Mouse (Mus musculus) forebrain, embryonic 14.5 days (tissue): ENCODE data around the gene Elfn1. TPM values are rescaled to one million over a fixed set of nuclear protein-coding genes. Genes with fewer than 3 reads are reported as not detected.

Experiments used
- ATAC-seq: fragments of 200-750 bp; cut with Nextera tagmentation; 2 replicates; pipeline ENCODE4 v1.8.0; 2017; ENCODE audit warnings: mild to moderate bottlenecking, moderate library complexity
- DNase-seq: peaks from one replicate; pipeline ENCODE4 v3.0.0-alpha.2; 2015; ENCODE audit warnings: low spot score
- H3K27ac ChIP-seq: fragments of 300-500 bp; sonication (generic); 2 replicates; pipeline ENCODE4 v1.5.1; 2014; ENCODE audit warnings: low read depth, mild to moderate bottlenecking, control low read depth, low read length, moderate library complexity
- H3K27me3 ChIP-seq: fragments of 300-500 bp; sonication (generic); replicated peaks from 2 replicates; pipeline ENCODE4 v1.6.1; 2014; ENCODE audit warnings: low read length, control low read depth, mixed read lengths; ENCODE audit not compliant: control insufficient read depth, insufficient read depth
- H3K36me3 ChIP-seq: fragments of 300-500 bp; sonication (generic); 2 replicates; pipeline ENCODE4 v1.6.1; 2014; ENCODE audit warnings: low read length, control low read depth; ENCODE audit not compliant: control insufficient read depth, insufficient read depth
- H3K4me1 ChIP-seq: fragments of 300-500 bp; sonication (generic); 2 replicates; pipeline ENCODE4 v1.6.1; 2014; ENCODE audit warnings: antibody characterized with exemption, low read length, control low read depth; ENCODE audit not compliant: control insufficient read depth, insufficient read depth
- H3K4me2 ChIP-seq: fragments of 300-500 bp; sonication (generic); 2 replicates; pipeline ENCODE4 v1.6.1; 2014; ENCODE audit warnings: mild to moderate bottlenecking, control low read depth, low read length
- H3K4me3 ChIP-seq: fragments of 300-500 bp; sonication (generic); 2 replicates; pipeline ENCODE4 v1.5.1; 2014; ENCODE audit warnings: low read depth, low read length, control low read depth
- H3K9ac ChIP-seq: fragments of 300-500 bp; sonication (generic); 2 replicates; pipeline ENCODE4 v1.6.1; 2014; ENCODE audit warnings: mild to moderate bottlenecking, low read length, control low read depth, moderate library complexity
- H3K9me3 ChIP-seq: fragments of 300-500 bp; sonication (generic); replicated peaks from 2 replicates; pipeline ENCODE4 v1.6.1; 2016; ENCODE audit warnings: low read length, control low read depth, mixed read lengths; ENCODE audit not compliant: control insufficient read depth
- WGBS: fragments of 180-500 bp; shearing (Covaris S2); extraction: QIAGEN DNeasy Blood & Tissue Kit; methylation state at CpG from one replicate; pipeline ENCODE4 v1.1.7; 2014; 5-methylcytosine and 5-hydroxymethylcytosine counted together
- polyA plus RNA-seq: library from polyadenylated mRNA; unstranded; fragments of >200 nt; fragmentation: Nextera tagmentation; extraction: Ambion mirVana; gene quantifications from 2 replicates; pipeline ENCODE4 v1.2.1, GENCODE M21; 2014

The Elfn1 gene
- polyA plus RNA-seq: 1.7 and 2.5 TPM in 2 replicates

DNA sequence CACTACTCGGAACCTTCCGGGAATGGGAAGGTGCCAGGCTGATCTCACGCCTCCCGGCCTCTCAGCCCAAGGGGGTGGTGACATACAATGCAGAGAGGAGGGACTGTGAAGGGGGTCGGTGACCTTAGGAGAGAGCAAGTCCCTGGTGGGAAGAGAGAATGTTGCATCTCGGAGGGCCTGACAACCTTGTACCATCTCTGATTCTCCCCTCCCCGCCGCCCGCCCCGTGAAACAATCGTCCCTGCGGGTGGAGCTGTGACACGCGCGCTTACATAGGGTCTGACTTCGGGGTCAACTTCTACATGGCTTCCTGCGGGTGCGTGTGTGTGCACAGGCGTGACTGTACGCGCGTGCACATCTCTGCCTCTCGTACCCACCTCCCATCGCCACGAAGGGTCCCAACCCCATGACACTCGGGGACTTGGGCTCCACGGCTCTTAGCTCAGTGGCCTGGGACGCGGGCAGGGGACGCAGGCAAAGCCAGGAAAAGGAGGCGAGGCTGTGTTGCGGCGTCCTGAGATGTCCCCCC lies at the start of gene Elfn1:
Gene Elfn1, plus strand, starts transcription at position 230 of the 529 bp plus-strand sequence.
- Histone ChIP-seq H3K36me3 (no peaks in the 10 kb centered on the region), H3K9ac (peak within 1 kb of the TSS; percentile 70), H3K4me2 (peak within 1 kb of the TSS; percentile 98), H3K4me1 (peaks cover 19% of the 10 kb centered on the region), H3K27ac (0 out of 2 replicates have a peak within 1 kb of the TSS, but pooled peaks have one; percentile 27), H3K9me3 (no peaks in the 10 kb centered on the region), H3K4me3 (peak within 1 kb of the TSS; percentile 60), H3K27me3 (peaks cover 55% of the 10 kb centered on the region)
- ATAC-seq: 0 out of 2 replicates have a peak, but pooled peaks have one; percentile 22
- DNase-seq: no peak
- WGBS: under 1% methylated on average over 33 of the region's 33 CpGs

DNA sequence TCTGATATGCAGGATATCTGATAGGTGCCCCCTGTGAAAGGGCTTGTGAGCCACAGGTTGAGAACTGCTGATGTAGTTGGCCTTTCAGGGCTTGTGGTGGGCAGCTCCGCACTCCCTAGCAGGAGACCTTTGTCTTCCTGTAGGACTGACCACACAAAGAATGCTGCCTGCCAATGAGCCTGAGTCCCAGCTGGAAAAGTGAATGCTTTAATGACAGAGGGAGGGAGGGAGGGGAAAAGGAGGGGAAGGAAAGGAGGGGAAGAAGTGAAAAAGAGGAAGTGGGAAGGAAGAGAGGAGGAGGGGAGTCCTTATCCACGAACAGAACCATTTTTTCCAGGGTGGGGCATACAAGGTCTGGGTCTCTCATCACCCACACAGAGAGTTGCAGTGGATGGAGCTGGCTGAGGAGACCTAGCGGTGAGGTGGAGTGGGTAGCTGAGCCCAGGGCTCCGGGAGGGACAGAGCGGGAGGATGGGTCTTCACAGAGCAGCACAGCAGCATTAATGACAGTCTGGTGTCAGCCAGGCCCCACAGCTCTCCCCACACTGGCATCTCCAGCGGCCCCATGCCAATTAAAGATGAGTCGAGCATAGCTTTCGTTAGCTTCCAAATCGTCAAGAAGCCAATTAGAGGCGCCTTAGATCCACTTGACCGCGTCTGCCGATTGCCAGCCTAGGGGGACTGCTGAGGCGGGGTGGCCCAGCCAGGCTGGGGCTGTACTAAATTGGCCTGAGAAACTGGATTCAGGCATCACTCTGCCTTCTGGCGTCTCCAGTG lies 47.2 kb upstream of the Elfn1 start:
- Histone ChIP-seq H3K4me3 (no peak overlapping the region), H3K36me3 (no peaks in the 10 kb centered on the region), H3K9ac (no peak overlapping the region), H3K27me3 (no peaks in the 10 kb centered on the region), H3K4me1 (peaks cover 14% of the 10 kb centered on the region), H3K27ac (no peak overlapping the region; the same call in 1 of the 2 replicates), H3K9me3 (no peaks in the 10 kb centered on the region), H3K4me2 (peak overlapping the region; percentile 26; the same call in 1 of the 2 replicates)
- peak; percentile 76 for DNase-seq
- peak; percentile 62; the same call in 1 of the 2 replicates for ATAC-seq
- WGBS: 3% methylated on average over 15 of the region's 15 CpGs

DNA sequence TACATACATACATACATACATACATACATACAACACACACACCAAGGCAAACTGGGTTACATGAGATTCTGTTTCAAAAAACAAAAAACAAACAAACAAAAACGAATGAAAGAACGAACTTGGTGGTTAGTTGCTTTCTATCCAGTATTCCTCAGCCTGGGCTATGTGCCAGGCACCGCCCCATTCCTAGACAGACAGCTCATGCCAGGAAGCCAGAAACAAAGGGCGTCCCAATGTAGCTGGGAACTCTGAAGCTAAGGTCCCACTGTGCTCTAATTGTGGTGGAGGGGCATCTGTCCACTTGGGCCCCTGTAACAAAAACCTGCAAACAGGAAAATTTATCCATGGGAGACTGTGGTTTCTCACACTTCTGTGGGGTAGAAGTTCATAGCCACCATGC lies 45.0 kb upstream of the Elfn1 start:
- H3K4me1 ChIP-seq: peaks cover 14% of the 10 kb centered on the region
- ATAC-seq: peak; percentile 81
- no peaks in the 10 kb centered on the region for H3K36me3 ChIP-seq
- H3K9me3 ChIP-seq: no peaks in the 10 kb centered on the region
- no peaks in the 10 kb centered on the region for H3K27me3 ChIP-seq
- WGBS: 16% methylated on average over 4 of the region's 4 CpGs
- 0 out of 2 replicates have a peak overlapping the region, but pooled peaks have one; percentile 39 for H3K27ac ChIP-seq
- no peak overlapping the region for H3K9ac ChIP-seq
- H3K4me3 ChIP-seq: no peak overlapping the region
- DNase-seq: peak; percentile 89
- no peak overlapping the region for H3K4me2 ChIP-seq

DNA sequence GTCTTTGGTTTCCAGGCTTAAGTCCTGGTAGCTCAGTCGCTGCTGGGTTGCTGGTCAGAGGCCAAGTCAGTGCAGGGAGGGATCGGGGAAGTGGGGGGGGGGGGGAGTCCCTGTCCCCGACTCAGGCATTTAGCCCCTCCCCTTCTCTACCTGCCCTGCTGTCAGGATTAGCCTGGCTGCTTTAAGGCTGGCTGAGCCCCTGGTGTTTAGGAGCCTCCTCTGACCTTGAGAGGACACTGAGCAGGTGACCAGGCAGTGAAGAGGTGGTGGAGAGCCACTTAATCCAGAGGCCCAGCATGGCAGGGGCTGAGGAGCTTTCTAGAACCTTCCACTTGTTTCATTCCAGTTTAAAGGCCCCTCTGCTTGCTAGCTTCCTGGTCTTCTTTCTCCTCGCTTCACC lies 36.9 kb upstream of the Elfn1 start:
- ATAC-seq: no peak

DNA sequence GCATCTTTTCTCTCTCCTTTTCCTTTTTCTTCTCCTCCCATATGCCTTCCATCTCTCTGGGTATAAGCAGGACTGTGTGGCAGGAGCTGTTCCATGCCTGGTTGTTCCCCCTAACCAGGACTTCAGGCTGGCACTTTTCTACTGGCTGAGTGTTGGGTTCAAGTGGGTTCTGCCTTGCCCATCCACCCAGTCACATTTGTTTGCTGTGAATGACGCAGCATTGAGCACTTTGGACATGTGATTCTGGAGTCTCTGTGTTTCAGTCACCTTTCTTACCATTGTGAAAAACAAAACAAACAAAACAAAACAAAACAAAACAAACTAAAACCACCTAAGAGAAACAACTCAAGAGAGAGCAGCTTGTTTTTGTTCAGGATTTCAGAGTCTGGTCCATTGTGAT lies 36.2 kb upstream of the Elfn1 start:
- 86% methylated on average over 1 of the region's 1 CpGs for WGBS
- no peaks in the 10 kb centered on the region for H3K36me3 ChIP-seq
- no peaks in the 10 kb centered on the region for H3K4me1 ChIP-seq
- no peak for DNase-seq
- no peaks in the 10 kb centered on the region for H3K27me3 ChIP-seq
- no peak overlapping the region for H3K4me3 ChIP-seq
- no peaks in the 10 kb centered on the region for H3K9me3 ChIP-seq
- H3K9ac ChIP-seq: no peak overlapping the region
- H3K27ac ChIP-seq: no peak overlapping the region
- no peak for ATAC-seq
- H3K4me2 ChIP-seq: no peak overlapping the region

More for the DNA sequence above, 36.9 kb upstream of the Elfn1 start:
- Histone ChIP-seq H3K9me3 (no peaks in the 10 kb centered on the region), H3K4me3 (no peak overlapping the region), H3K27me3 (no peaks in the 10 kb centered on the region), H3K4me2 (no peak overlapping the region), H3K4me1 (no peaks in the 10 kb centered on the region), H3K9ac (no peak overlapping the region), H3K36me3 (no peaks in the 10 kb centered on the region), H3K27ac (no peak overlapping the region)
- 6% methylated on average over 4 of the region's 4 CpGs for WGBS
- no peak for DNase-seq

DNA sequence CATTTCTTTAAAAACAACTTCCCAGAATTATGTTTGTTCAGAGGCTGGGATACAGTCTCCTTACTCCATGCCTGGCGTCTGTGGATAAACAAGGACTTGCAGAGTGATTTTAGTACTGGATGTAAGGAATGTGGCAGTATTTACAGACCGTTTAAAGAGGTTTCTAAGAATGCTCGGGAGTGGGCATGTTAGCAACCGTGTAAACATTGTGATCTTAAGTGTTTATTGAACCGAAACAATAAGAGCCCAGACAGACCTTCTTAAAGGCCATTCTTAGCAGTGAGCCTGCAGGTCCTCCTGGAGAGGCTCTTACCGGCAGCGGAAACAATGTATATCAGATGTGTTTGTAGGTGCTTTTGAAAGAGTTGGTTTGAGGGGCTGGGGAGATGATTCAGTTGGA lies 30.2 kb upstream of the Elfn1 start:
- Histone ChIP-seq H3K9me3 (no peaks in the 10 kb centered on the region), H3K27me3 (no peaks in the 10 kb centered on the region), H3K9ac (no peak overlapping the region), H3K27ac (no peak overlapping the region), H3K4me3 (no peak overlapping the region), H3K4me1 (no peaks in the 10 kb centered on the region), H3K36me3 (no peaks in the 10 kb centered on the region), H3K4me2 (no peak overlapping the region)
- 53% methylated on average over 7 of the region's 7 CpGs for WGBS
- ATAC-seq (no peak), DNase-seq (no peak)

DNA sequence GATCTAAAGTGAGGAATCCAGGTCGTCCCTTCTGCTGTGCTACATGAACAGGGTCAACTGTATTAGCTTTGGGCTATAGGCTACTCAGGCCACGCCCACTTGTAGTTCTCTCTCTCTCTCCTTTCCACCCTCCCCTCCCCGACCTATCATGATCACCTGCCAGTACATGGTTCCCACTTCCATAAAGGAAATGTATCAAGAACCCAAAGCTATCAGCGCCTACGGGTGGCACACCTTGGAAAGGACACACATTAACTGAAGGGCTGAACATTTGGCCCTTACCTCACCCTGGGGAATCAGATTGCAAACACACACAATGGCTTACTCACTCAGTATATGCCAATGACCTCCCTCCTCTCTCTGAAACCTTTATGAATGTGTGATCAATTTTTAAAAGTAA lies 28.0 kb upstream of the Elfn1 start:
- no peak overlapping the region for H3K27ac ChIP-seq
- ATAC-seq (no peak), DNase-seq (no peak)
- H3K27me3 ChIP-seq: no peaks in the 10 kb centered on the region
- no peaks in the 10 kb centered on the region for H3K36me3 ChIP-seq
- no peak overlapping the region for H3K4me2 ChIP-seq
- no peak overlapping the region for H3K4me3 ChIP-seq
- no peaks in the 10 kb centered on the region for H3K9me3 ChIP-seq
- no peak overlapping the region for H3K9ac ChIP-seq
- H3K4me1 ChIP-seq: no peaks in the 10 kb centered on the region
- WGBS: 77% methylated on average over 5 of the region's 5 CpGs

DNA sequence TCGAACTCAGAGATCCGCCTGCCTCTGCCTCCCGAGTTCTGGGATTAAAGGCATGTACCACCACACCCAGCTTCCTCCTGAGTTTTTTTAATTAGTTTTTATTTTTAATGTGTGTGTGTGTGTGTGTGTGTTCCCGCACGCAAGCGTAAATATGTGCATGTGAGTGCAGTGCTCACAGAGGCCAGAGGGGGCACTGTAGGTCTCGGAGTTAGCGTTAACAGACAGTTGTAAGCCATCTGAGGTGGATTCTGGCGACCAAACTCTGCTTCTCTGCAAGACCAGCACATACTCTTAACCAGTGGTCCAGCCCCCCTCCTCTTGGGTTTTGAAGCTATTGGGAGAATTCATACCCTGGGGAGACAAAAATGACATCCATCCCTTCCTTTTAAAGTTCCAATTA lies 26.6 kb upstream of the Elfn1 start:
- DNase-seq (no peak), ATAC-seq (no peak)
- H3K9ac ChIP-seq: no peak overlapping the region
- H3K27me3 ChIP-seq: no peaks in the 10 kb centered on the region
- H3K36me3 ChIP-seq: no peaks in the 10 kb centered on the region
- H3K4me2 ChIP-seq: no peak overlapping the region
- 95% methylated on average over 9 of the region's 9 CpGs for WGBS
- no peaks in the 10 kb centered on the region for H3K9me3 ChIP-seq
- no peak overlapping the region for H3K4me3 ChIP-seq
- no peaks in the 10 kb centered on the region for H3K4me1 ChIP-seq
- no peak overlapping the region for H3K27ac ChIP-seq

DNA sequence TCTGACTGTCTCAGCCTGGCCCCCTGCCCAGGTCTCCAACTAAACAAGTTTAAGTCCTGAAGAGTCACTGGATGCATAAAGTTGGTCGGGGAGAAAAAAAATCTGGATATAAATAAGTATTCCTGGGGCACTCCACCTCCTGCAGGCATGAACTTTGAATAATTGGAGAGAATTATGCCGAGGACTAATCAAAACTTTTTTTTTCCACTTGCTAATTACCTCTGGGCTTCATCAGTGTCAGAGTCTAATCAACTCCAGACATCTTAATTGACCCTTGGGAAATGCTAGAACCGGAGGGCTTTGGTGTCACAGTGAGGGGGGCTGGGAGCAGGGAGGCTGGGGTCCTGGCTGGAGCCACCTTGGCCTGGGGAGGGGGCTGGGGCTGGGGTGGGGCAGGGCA lies 19.1 kb upstream of the Elfn1 start:
- Histone ChIP-seq H3K4me3 (no peak overlapping the region), H3K9me3 (no peaks in the 10 kb centered on the region), H3K9ac (no peak overlapping the region), H3K36me3 (no peaks in the 10 kb centered on the region), H3K27ac (peak overlapping the region; percentile 75; the same call in 1 of the 2 replicates), H3K27me3 (no peaks in the 10 kb centered on the region), H3K4me2 (no peak overlapping the region), H3K4me1 (peaks cover 29% of the 10 kb centered on the region)
- no peak for ATAC-seq
- 5% methylated on average over 3 of the region's 3 CpGs for WGBS
- peak; percentile 55 for DNase-seq
